Mouse (Mus musculus) right cerebral cortex, postnatal 10 days (tissue): ENCODE measurements around the gene Mtch1.

Experiments used
- DNase-seq, 2 experiments: peaks; one replicate each; pipeline ENCODE4 v3.0.0; 2021; ENCODE audit warnings: low spot score in 2 of 2

The Mtch1 gene

GRCm38 (mm10) chr17:29310056-29310623 is 37.6 kb downstream of the Mtch1 start:
- no peak for DNase-seq

GRCm38 (mm10) chr17:29305871-29306270 is 41.9 kb downstream of the Mtch1 start:
- no peak for DNase-seq

GRCm38 (mm10) chr17:29305058-29305806 is 42.5 kb downstream of the Mtch1 start:
- no peak for DNase-seq

GRCm38 (mm10) chr17:29304376-29305057 is 43.2 kb downstream of the Mtch1 start:
- DNase-seq, result no peak

GRCm38 (mm10) chr17:29303856-29304255 is 43.9 kb downstream of the Mtch1 start:
- DNase-seq, result no peak

- no peak for DNase-seq
Measured at GRCm38 (mm10) chr17:29303087-29303486, 44.6 kb downstream of the Mtch1 start.

GRCm38 (mm10) chr17:29302149-29302548 is 45.6 kb downstream of the Mtch1 start:
- DNase-seq, result no peak

- no peak for DNase-seq
Measured at GRCm38 (mm10) chr17:29301421-29301820, 46.3 kb downstream of the Mtch1 start.

GRCm38 (mm10) chr17:29300926-29301325 is 46.8 kb downstream of the Mtch1 start:
- DNase-seq, result no peak

- no peak for DNase-seq
Measured at GRCm38 (mm10) chr17:29299282-29299681, 48.5 kb downstream of the Mtch1 start.

GRCm38 (mm10) chr17:29297813-29298212 is 49.9 kb downstream of the Mtch1 start:
- DNase-seq, result no peak

GRCm38 (mm10) chr17:29297321-29297720 is 50.4 kb downstream of the Mtch1 start:
- DNase-seq, result no peak

- no peak for DNase-seq
Measured at GRCm38 (mm10) chr17:29295835-29296234, 51.9 kb downstream of the Mtch1 start.

- no peak for DNase-seq
Measured at GRCm38 (mm10) chr17:29293807-29294605, 53.7 kb downstream of the Mtch1 start.

GRCm38 (mm10) chr17:29292996-29293395 is 54.7 kb downstream of the Mtch1 start:
- no peak for DNase-seq

GRCm38 (mm10) chr17:29291793-29292192 is 55.9 kb downstream of the Mtch1 start:
- DNase-seq, result no peak

- no peak for DNase-seq
Measured at GRCm38 (mm10) chr17:29282216-29282952, 65.3 kb downstream of the Mtch1 start.
